Mouse (Mus musculus): ENCODE results near the gene Ghdc. TPM values are rescaled to one million over a fixed set of nuclear protein-coding genes. Genes with fewer than 3 reads are reported as not detected.
"Not testable (repeated sequence)": the region's sequence is repeated elsewhere in the genome, so short reads cannot be mapped to it uniquely, and the experiment has no call there.

Gene Ghdc
- polyA plus RNA-seq (2015; fragmentation: Nextera tagmentation; extraction: Ambion mirVana), result 2.4 and 2.7 TPM in 2 replicates

- DNase-seq (ENCODE audit: low spot score), result peak; percentile 81
Observed at GRCm38 (mm10) chr11:100770646-100771408, at the start of gene Ghdc. Gene Ghdc, minus strand, starts transcription at chr11:100770957.

DNA sequence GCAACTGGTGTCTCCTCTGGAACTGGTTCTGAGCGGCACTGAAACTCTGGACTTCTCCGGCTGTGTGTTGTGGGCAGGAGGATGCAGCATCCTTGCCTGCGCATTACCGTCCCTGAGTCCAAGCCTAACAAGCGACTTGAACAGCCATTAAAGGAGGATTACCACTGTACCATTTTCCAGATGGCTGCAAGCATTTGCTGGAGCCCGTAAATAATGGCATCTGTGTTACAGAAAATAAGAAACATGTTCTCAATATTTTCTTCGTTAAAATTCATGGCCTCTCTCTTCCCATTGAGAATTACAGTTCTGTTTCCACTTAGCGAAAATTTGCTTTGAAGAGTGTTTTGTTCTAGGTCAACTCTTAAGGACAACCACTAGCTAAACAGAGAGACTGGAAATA, 49.3 kb upstream of the Ghdc start:
- no peak for DNase-seq (ENCODE audit: low spot score)

DNA sequence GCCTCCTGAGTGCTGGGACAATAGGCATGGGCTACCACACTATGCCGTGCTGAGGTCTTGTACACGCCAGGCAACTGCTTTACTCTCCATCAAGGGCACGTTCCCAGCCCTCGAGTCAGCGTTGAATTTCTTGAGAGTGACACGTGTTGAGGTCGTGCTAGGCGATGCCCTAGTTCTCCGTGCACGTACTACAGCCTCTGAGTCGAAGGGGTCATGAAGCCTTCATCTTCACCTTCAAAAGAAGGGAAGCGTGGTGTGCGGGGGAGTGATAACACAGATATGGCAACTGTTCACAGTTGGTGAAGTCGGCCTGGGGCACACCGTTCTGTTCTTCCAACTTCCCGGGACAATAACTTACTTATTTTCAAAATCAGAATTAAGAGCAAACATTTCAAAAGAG, 48.9 kb upstream of the Ghdc start:
- DNase-seq (ENCODE audit: low spot score), result peak; percentile 86

GRCm38 (mm10) chr11:100819048-100819447, 48.3 kb upstream of the Ghdc start:
- DNase-seq (ENCODE audit: low spot score), result no peak

GRCm38 (mm10) chr11:100818359-100819012, 47.7 kb upstream of the Ghdc start:
- DNase-seq (ENCODE audit: low spot score), result peak; percentile 58

GRCm38 (mm10) chr11:100817311-100817710, 46.6 kb upstream of the Ghdc start:
- DNase-seq (ENCODE audit: low spot score), result no peak

DNA sequence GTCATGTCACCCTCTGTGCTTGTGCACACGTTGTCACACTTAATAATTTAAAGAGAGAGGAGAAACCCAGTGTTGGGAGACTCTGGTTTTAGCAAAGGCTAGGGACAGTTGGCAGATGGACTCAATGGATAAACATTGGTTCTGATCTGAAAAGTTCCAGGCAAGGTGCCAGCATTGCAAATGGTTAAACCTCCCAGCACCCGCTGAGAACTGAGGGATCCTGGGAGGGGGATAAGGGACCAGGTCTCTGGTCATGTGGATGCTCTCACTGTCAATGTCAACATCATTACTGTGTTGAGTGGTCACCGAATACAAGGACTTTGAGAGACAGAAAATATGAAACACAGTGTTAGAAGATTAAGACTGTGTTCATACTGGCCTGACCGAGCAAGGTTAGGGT, 46.0 kb upstream of the Ghdc start:
- no peak for DNase-seq (ENCODE audit: low spot score)

DNA sequence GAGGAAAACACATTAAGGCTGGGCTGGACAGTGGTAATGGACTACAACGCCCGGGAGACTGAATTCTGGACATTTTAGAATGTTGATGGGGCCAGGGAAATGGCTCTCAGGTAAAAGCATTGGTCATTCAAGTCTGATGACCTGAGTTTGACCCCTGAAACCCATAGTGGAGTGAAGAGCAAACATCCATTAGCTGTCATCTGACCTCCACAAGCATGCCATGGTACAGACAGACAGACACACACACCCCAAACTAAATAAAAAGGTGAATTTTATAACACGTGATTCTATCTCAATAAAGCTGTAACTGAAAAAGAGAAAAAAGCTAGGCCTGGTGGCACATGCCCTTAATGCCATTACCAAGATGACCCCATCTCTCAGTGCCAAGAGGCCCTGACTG, 45.6 kb upstream of the Ghdc start:
- DNase-seq (ENCODE audit: low spot score), result no peak

DNA sequence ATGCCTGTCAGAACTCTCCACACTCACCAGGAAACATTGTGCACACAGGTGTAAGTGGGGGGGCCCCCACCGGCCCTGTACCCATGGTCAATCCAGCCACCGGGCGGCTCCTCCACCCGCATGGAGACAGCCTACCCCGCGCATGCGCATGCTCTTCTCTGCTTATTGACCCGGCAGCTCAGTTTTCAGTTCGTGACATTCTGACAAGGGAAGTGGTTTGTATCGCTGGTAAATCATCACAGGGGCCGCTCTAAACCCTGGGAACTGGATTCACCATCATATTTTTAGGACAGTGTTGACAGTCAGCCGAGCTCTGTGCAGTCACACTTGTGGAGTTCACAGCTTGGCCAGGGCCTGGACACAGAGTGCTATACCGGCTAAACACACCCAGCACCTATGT, 43.7 kb upstream of the Ghdc start:
- peak; percentile 92 for DNase-seq (ENCODE audit: low spot score)

GRCm38 (mm10) chr11:100811132-100811531, 40.4 kb upstream of the Ghdc start:
- DNase-seq (ENCODE audit: low spot score), result no peak

- no peak for DNase-seq (ENCODE audit: low spot score)
Observed at GRCm38 (mm10) chr11:100810516-100810915, 39.8 kb upstream of the Ghdc start.

DNA sequence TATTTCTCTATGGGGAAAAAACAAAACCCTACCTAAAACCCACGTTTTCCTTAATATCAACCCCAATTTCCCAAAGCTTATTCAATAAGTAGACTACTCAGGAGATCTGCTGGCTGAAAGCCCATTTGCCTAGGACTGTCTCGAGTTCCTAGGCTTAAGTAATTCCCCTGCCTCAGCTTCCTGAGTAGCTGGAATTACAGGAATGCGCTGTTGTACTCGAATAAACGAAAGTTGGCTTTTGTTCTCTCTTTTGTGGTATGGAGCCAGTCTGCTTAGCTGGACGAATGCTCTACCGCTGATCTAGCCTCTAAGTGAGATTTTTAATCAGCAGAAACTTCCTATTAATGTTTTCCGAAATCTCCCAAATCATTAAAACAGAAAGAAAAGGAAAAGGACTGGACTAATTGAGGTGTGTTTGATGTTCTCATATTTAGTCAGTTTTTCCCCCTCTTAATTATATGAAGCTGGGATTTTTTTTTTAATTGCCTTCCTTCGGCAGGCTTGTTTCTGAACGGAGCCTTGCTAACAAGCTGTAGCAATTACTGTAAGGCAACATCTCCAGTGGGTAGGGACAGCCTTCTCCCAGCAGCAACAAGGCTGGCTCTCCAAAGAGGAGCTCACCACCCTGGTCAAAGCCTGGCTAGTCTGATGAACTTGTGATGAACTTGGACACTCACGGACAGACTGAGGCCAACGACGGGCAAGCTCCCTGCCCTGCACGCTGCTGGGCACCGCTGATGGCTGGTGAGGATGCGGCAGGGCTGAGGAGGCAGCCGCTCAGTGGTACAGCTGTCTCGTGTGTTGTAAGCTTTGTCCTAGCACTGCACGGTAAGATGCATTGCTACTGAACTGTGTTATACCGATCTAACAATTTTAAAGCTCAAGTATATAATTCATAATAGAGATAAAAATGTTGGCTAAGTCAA, 35.9 kb upstream of the Ghdc start:
- DNase-seq (ENCODE audit: low spot score), result no peak

DNA sequence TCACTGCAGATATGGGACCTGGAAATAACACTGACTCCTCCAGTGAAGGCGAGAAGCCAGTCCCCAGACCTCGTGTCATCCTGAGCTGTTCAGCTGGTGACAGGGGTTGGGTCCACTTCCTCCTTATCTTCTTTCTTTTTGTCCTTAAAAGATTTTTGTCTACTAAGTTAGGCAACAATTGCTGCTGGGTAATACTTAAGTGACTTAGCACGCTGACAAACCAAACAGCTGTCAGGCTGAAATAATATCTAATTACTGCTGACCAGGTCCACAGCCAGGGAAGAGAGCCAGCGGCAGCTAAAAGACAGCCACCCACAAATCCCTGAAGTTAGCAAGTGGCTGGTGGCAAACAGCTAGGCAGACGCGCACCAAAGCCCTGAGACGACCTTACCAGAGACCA, 34.8 kb upstream of the Ghdc start:
- DNase-seq (ENCODE audit: low spot score), result no peak

DNA sequence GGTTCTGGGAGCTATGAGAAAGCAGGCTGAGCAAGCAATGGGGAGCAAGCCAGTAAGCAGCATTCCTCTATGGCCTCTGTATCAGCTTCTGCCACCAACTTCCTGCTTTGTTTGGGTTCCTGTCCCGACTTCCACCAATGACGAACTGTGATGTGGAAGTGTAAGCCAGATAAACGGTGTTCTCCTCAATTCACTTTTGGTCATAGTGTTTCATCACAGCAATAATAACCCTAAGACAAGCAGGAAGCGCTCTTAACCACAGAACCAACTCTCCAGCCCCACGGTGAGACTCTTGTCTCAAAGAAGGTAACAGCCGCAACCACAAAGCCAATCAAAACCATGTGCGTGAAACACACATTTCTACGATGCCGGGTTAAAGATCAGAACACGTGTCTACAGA, 33.7 kb upstream of the Ghdc start:
- no peak for DNase-seq (ENCODE audit: low spot score)

DNA sequence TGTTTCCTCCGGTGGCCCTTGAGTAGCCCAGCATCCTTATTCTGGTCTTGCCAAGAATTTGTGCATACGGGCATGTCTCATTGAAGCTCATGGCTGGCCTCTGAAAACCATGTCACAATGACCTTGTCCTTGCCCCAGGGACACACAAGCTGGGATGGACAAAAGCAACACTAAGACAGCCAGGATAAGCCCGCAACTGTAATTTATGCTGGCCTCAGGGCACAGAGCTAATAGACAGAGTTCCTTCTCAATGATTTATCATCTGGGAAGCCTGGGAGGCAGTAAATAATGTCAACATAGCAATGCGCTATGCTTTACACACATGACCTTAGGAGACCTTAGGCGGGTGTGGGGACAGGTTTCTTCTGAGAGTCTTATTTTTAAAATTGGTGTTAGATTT, 28.7 kb upstream of the Ghdc start:
- DNase-seq (ENCODE audit: low spot score), result no peak

- DNase-seq (ENCODE audit: low spot score), result no peak
Observed at GRCm38 (mm10) chr11:100796585-100796984, 25.8 kb upstream of the Ghdc start.

DNA sequence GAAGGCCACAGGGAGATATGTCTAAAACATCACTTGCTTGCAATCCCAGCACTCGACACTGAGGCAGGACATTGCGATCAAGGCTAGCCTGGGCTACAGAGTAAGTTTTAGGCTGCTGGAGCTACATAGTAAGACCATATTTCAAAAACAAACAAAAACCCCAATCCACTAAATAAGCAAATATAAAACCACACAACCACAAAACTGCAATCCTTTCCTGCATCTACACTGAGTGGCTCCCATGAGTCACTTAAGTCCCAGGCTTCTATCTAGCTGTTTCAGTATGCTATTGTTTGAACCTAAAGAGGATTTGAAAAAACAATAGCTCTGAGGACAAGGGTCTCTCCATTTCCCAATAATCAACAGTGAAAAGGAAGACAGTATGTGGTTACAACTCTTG, 24.6 kb upstream of the Ghdc start:
- DNase-seq (ENCODE audit: low spot score), result no peak

DNA sequence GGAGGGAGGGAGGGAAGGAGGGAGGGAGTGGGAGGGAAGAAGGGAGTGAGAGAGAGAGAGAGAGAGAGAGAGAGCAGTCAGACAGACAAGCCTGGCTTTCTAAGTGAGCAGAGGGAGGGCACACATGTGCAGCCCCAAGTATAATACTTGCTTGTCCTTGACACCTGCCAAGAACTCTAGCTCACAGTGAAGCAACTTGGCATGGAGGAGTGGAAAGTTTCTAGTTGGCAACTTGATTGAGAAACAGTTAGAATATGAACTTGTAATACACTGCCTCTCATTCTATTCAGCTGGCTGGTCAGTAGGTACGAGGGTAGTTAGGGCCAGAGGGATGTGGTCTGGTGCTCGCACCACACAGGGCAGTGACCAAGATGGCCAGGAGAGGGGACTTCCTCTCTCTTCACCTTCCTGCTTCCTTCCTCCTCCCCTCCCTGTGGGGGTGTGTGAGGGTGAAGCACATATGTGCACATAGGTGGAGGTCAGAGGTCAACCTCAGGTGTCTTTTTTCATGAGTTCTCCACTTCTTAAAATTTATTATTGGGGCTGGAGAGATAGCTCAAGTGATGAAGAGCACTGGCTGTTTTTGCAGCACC, 20.8 kb upstream of the Ghdc start:
- no peak for DNase-seq (ENCODE audit: low spot score)

DNA sequence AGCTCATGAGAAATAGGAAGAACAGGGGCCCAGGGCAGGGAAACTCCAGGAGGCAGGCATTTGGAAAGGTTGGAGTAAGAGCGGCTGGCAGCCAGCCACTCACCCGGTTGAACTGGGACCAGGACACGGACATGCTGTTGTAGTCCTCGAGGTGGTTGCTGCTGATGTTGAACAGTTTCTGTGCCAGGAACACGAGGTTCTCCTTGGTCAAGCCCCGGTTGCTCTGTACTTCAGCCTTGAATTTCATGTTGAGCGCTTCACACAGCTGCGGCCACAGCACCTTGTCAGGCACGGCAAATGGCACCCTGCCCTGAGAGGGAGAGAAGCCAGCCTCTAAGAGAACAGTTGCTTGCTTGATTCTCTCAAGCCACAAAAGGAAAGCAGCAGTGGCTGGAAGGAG, 19.9 kb upstream of the Ghdc start:
- DNase-seq (ENCODE audit: low spot score), result not testable (repeated sequence)

DNA sequence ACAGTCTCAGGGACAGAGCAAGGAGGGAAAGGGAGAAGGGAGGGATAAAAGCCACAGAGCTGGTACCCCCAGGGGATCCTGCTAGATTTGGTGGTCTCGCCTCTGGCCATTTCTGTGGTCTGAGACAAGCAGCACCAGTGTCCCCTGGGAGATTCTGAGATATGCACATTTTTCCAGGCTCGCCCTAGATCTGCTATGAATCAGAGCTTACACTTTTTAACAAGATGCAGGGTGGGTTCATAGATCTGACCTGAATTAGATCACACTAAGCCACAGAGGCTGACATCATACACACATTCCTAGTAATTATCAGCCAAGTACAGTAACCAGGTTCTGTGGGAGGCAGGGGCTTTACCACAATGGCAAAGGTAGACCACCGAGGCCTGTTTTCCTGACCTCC, 18.9 kb upstream of the Ghdc start:
- no peak for DNase-seq (ENCODE audit: low spot score)

DNA sequence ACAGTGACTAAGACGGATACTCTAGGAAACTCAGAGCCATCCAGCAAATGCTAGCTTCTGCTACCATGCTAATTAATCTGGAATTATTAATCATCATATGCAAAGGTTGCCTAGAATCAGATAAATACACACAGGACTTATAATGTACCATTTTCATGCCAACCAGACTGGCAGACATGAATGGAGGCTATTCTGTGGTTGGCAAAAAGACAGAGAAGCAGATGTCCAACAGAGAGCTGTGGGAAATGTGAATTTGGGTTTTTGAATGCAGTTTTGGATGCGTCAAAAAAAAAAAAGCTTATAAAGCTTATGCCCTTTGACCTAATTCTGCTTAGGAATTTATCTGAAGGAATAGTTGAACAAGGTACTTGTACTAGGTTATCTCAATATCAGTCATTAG, 15.0 kb upstream of the Ghdc start:
- DNase-seq (ENCODE audit: low spot score), result no peak

DNA sequence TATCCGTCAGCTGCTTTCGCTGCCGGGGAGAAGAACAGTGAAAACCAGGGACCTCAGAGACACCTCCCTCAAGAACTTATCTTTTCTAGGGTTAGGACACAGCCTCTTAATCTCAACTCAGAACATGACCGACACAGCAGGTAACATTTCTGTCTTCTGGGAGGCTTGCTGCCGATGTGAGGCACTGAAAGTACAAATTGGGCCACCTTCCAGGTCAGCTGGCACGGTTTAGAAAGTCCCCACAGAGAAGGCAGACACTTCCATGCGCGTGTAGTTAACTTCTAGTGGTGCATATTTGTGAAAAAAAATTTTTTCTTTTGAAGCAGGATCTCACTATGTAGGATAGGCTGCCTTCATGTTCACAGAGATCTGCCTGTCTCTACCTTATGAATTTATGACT, 13.5 kb upstream of the Ghdc start:
- DNase-seq (ENCODE audit: low spot score), result no peak

All from thymus, postnatal 0 days (tissue).